Mouse (Mus musculus): Measurements from ENCODE around the gene Xndc1.

Gene Xndc1

GRCm38 (mm10) chr7:102081784-102082183, 16.5 kb downstream of the Xndc1 start:
- no peak for DNase-seq (ENCODE audit: low spot score)

GRCm38 (mm10) chr7:102082816-102083215, 17.5 kb downstream of the Xndc1 start, which contains the start of gene Trpc2:
TSS of gene Trpc2 (plus strand) at chr7:102083116.
- no peak for DNase-seq (ENCODE audit: low spot score)

- no peak for DNase-seq (ENCODE audit: low spot score)
Measured at GRCm38 (mm10) chr7:102084041-102084696, 18.9 kb downstream of the Xndc1 start.

GRCm38 (mm10) chr7:102087336-102087735, 22.0 kb downstream of the Xndc1 start:
- DNase-seq (ENCODE audit: low spot score) = no peak

GRCm38 (mm10) chr7:102099760-102100661, 34.7 kb downstream of the Xndc1 start:
- DNase-seq (ENCODE audit: low spot score) = no peak

GRCm38 (mm10) chr7:102100868-102101267, 35.6 kb downstream of the Xndc1 start:
- no peak for DNase-seq (ENCODE audit: low spot score)

- DNase-seq (ENCODE audit: low spot score) = no peak
Measured at GRCm38 (mm10) chr7:102101487-102101886, 36.2 kb downstream of the Xndc1 start, which contains the start of gene Art1. TSS of gene Art1 (plus strand) at chr7:102101743.

GRCm38 (mm10) chr7:102102241-102102640, 36.9 kb downstream of the Xndc1 start:
- DNase-seq (ENCODE audit: low spot score) = no peak

- DNase-seq (ENCODE audit: low spot score) = no peak
Measured at GRCm38 (mm10) chr7:102102696-102103095, 37.4 kb downstream of the Xndc1 start.

GRCm38 (mm10) chr7:102103555-102103954, 38.2 kb downstream of the Xndc1 start:
- DNase-seq (ENCODE audit: low spot score) = no peak

- no peak for DNase-seq (ENCODE audit: low spot score)
Measured at GRCm38 (mm10) chr7:102104126-102104525, 38.8 kb downstream of the Xndc1 start.

GRCm38 (mm10) chr7:102106700-102107141, 41.4 kb downstream of the Xndc1 start:
- no peak for DNase-seq (ENCODE audit: low spot score)

GRCm38 (mm10) chr7:102108206-102108605, 42.9 kb downstream of the Xndc1 start:
- DNase-seq (ENCODE audit: low spot score) = no peak

GRCm38 (mm10) chr7:102109171-102109570, 43.9 kb downstream of the Xndc1 start, which contains the start of gene Art5:
TSS of gene Art5 (minus strand) at chr7:102109489.
- no peak for DNase-seq (ENCODE audit: low spot score)

GRCm38 (mm10) chr7:102109746-102110145, 44.4 kb downstream of the Xndc1 start:
- DNase-seq (ENCODE audit: low spot score) = no peak

GRCm38 (mm10) chr7:102113151-102113729, 47.9 kb downstream of the Xndc1 start:
- no peak for DNase-seq (ENCODE audit: low spot score)

- DNase-seq (ENCODE audit: low spot score) = no peak
Measured at GRCm38 (mm10) chr7:102116579-102117331, 51.4 kb downstream of the Xndc1 start, which contains the start of gene Chrna10. TSS of gene Chrna10 (minus strand) at chr7:102116828.

GRCm38 (mm10) chr7:102117382-102117781, 52.1 kb downstream of the Xndc1 start:
- no peak for DNase-seq (ENCODE audit: low spot score)

GRCm38 (mm10) chr7:102120326-102120725, 55.0 kb downstream of the Xndc1 start:
- no peak for DNase-seq (ENCODE audit: low spot score)

- no peak for DNase-seq (ENCODE audit: low spot score)
Measured at GRCm38 (mm10) chr7:102132395-102132794, 67.1 kb downstream of the Xndc1 start.
